ENCODE assay signal across 28 mouse cellular contexts in the genomic region with DNA sequence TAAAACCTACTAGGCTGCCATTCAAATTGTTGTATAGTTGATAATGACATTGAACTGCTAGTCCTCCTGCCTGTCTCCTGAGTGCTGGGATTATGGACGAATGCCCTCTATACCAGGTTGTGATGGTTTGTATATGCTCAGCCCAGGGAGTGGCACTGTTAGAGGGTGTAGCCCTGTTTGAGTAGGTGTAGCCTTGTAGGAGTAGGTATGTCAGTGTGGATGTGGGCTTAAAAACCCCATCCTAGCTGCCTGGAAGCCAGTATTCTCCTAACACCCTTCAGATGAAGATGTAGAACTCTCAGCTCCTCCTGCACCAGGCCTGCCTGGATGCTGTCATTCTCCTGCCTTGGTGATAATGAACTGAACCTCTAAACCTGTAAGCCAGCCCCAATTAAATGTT. TPM values are rescaled to one million over a fixed set of nuclear protein-coding genes. Genes with fewer than 3 reads are reported as not detected.
"Had no signal": no experiment of that assay in that cellular context is flagged by ENCODE, and none has a peak within 500 bp of the region (broad histone marks: within the 10 kb centered on the region; RNA-seq: fewer than 3 reads in every experiment).

TSS of gene Atp10b (plus strand) at position 301 of the 400 bp plus-strand sequence.

- H3K4me1 ChIP-seq: heart, embryonic 13.5 days; heart, embryonic 15.5 days; hindbrain, embryonic 13.5 days; hindbrain, embryonic 15.5 days; limb, embryonic 12.5 days had no signal

- H3K9ac ChIP-seq: heart, embryonic 13.5 days; heart, embryonic 15.5 days; hindbrain, embryonic 13.5 days; hindbrain, embryonic 15.5 days; kidney, embryonic 15.5 days; limb, embryonic 12.5 days had no signal

- H3K27me3 ChIP-seq: heart, embryonic 13.5 days; heart, embryonic 15.5 days; hindbrain, embryonic 13.5 days; hindbrain, embryonic 15.5 days; kidney, embryonic 15.5 days; limb, embryonic 12.5 days had no signal

- ATAC-seq: hindbrain, postnatal 0 days; intestine, embryonic 16.5 days had no signal

- H3K27ac ChIP-seq: gastrocnemius, adult 2 months; heart, adult 2 months; heart, embryonic 13.5 days; heart, embryonic 15.5 days; hindbrain, embryonic 13.5 days; hindbrain, embryonic 15.5 days; hindbrain, postnatal 0 days; kidney, embryonic 15.5 days; kidney, postnatal 0 days; left cerebral cortex, adult 2 months; limb, embryonic 10.5 days; limb, embryonic 12.5 days had no signal

- H3K9me3 ChIP-seq: heart, embryonic 13.5 days; heart, embryonic 15.5 days; hindbrain, embryonic 13.5 days; hindbrain, embryonic 15.5 days; kidney, embryonic 15.5 days; limb, embryonic 10.5 days; limb, embryonic 12.5 days had no signal

- DNase-seq: gastrocnemius, adult 2 months; gastrocnemius, postnatal 10 days; gastrocnemius, postnatal 25 days; heart, adult 11 months; heart, adult 2 months; heart, postnatal 14 days; heart, postnatal 36 days; kidney, adult 11 months; kidney, adult 2 months; kidney, adult 9 months; kidney, postnatal 14 days; kidney, postnatal 36 days; liver had no signal

- H3K4me2 ChIP-seq: heart, embryonic 11.5 days; heart, embryonic 13.5 days; heart, embryonic 15.5 days; hindbrain, embryonic 13.5 days; hindbrain, embryonic 15.5 days; kidney, embryonic 15.5 days; limb, embryonic 12.5 days had no signal

- H3K36me3 ChIP-seq: heart, embryonic 13.5 days; heart, embryonic 15.5 days; hindbrain, embryonic 13.5 days; hindbrain, embryonic 15.5 days; kidney, embryonic 15.5 days; limb, embryonic 10.5 days; limb, embryonic 12.5 days had no signal

- H3K4me3 ChIP-seq: gastrocnemius, adult 2 months; heart, adult 2 months; heart, embryonic 13.5 days; heart, embryonic 15.5 days; hindbrain, embryonic 13.5 days; hindbrain, embryonic 15.5 days; kidney, embryonic 15.5 days; layer of hippocampus, adult 2 months; left cerebral cortex, adult 2 months; limb, embryonic 10.5 days; limb, embryonic 12.5 days had no signal

RNA-seq across cellular contexts. Expression of gene Atp10b, which starts in this region (rescaled TPM):
- total RNA-seq: gastrocnemius, adult 2 months; gastrocnemius, postnatal 25 days; heart, adult 2 months; heart, postnatal 36 days; hematopoietic stem cell, adult 5-6 weeks had no signal
- polyA plus RNA-seq: heart, embryonic 11.5 days; heart, embryonic 15.5 days; heart, postnatal 0 days had no signal
